Mouse (Mus musculus): ENCODE results near the gene Glmp.

- TF ChIP-seq EP300 (IDR thresholded peaks at IDR 0.05; ENCODE audit: low read depth), result no peak
- TF ChIP-seq CTCF (IDR thresholded peaks at IDR 0.05; ENCODE audit: low read depth), result no peak
Measured at GRCm38 (mm10) chr3:88361612-88362313, 36.9 kb downstream of the Glmp start.

All from liver, postnatal 0 days (tissue).